Mouse (Mus musculus) urinary bladder, adult 18-20 months (tissue): ENCODE results near the gene Slco2a1.

Experiments used
- DNase-seq, 2 experiments: peaks; one replicate each; pipeline ENCODE4 v3.0.0; 2022; ENCODE audit warnings: low spot score in 2 of 2, mixed read lengths in 2 of 2

Gene Slco2a1

GRCm38 (mm10) chr9:102988462-102988861 lies at the start of gene Slco2a1:
Gene Slco2a1 (plus strand): TSS chr9:102988712.
- DNase-seq: no peak

- no peak for DNase-seq
These were observed 46.3 kb upstream of the Slco2a1 start for GRCm38 (mm10) chr9:102942221-102942620.

- DNase-seq: no peak
These were observed 43.6 kb upstream of the Slco2a1 start for GRCm38 (mm10) chr9:102944891-102945290.

GRCm38 (mm10) chr9:102946469-102947015 lies 42.0 kb upstream of the Slco2a1 start:
- DNase-seq: no peak

- no peak for DNase-seq
These were observed 39.8 kb upstream of the Slco2a1 start for GRCm38 (mm10) chr9:102948706-102949105.

- no peak for DNase-seq
These were observed 37.2 kb upstream of the Slco2a1 start for GRCm38 (mm10) chr9:102951091-102951994.

- DNase-seq: no peak
These were observed 32.6 kb upstream of the Slco2a1 start for GRCm38 (mm10) chr9:102955866-102956265.

GRCm38 (mm10) chr9:102958703-102959102 lies 29.8 kb upstream of the Slco2a1 start:
- no peak for DNase-seq

GRCm38 (mm10) chr9:102961356-102962092 lies 27.0 kb upstream of the Slco2a1 start:
- DNase-seq: no peak

GRCm38 (mm10) chr9:102962093-102962788 lies 26.3 kb upstream of the Slco2a1 start:
- no peak for DNase-seq

- no peak for DNase-seq
These were observed 25.2 kb upstream of the Slco2a1 start for GRCm38 (mm10) chr9:102963321-102963720.

GRCm38 (mm10) chr9:102964644-102965043 lies 23.9 kb upstream of the Slco2a1 start:
- no peak for DNase-seq

GRCm38 (mm10) chr9:102972393-102973050 lies 16.0 kb upstream of the Slco2a1 start:
- no peak for DNase-seq

GRCm38 (mm10) chr9:102975887-102976286 lies 12.6 kb upstream of the Slco2a1 start:
- no peak for DNase-seq

- no peak for DNase-seq
These were observed 11.4 kb upstream of the Slco2a1 start for GRCm38 (mm10) chr9:102977090-102977489.

- peak in 1 of 2 experiments; percentile 14 for DNase-seq
These were observed 10.6 kb upstream of the Slco2a1 start for GRCm38 (mm10) chr9:102977791-102978492.

- DNase-seq: no peak
These were observed 9.4 kb upstream of the Slco2a1 start for GRCm38 (mm10) chr9:102979011-102979700.

- no peak for DNase-seq
These were observed 8.6 kb upstream of the Slco2a1 start for GRCm38 (mm10) chr9:102979956-102980355.

- no peak for DNase-seq
These were observed 8.1 kb upstream of the Slco2a1 start for GRCm38 (mm10) chr9:102980420-102980819.

- DNase-seq: no peak
These were observed 6.7 kb upstream of the Slco2a1 start for GRCm38 (mm10) chr9:102981791-102982190.
